Mouse (Mus musculus): Measurements from ENCODE around the gene Purb. TPM values are rescaled to one million over a fixed set of nuclear protein-coding genes. Genes with fewer than 3 reads are reported as not detected.

Gene Purb
- polyA plus RNA-seq, 1 experiment from 2014 or later, result 21.6 TPM

DNA sequence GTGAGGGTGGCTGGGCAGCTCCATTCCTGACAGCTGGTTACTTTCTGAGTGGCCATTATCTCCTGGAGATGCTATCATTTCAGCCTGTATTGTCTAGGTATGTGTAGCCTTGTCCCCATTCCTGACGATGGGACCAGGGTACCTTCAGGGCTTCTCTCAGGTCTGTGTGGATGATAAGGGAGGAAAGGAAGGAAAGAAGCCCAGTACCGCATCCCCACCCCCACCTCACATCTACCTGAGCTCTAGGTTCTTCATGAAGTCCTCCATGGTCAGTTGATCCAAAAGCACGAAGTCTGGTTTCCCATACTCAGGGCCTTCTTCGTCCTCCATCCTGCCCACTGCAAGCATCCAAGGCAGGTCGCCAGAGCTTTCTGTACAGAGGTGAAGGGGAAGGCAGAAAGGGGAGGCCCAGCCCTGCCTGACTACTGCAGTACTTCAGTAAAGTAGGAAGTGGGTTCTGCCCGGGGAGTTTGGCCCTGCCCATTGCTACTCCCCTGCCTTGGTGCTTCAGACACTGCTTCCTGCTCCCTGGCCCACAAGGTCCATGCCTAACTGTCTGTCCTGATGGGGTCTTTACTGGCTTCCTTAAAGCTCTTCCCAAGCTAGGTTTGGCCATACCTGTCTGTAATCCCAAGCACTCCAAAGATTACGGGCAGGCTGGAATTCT is 44.9 kb upstream of the Purb start, which contains the start of gene Myo1g:
Gene Myo1g (minus strand): TSS at position 459 of the 667 bp plus-strand sequence.
- 79% methylated on average over 7 of the region's 7 CpGs for WGBS
- Histone ChIP-seq H3K9me3 (ENCODE audit: control insufficient read depth) (no peaks in the 10 kb centered on the region), H3K27ac (ENCODE audit: low read depth, low read length) (no peak within 1 kb of the TSS), H3K4me2 (replicated peaks; ENCODE audit: low read depth) (0 out of 2 replicates have a peak within 1 kb of the TSS, but pooled peaks have one; percentile 24), H3K4me3 (ENCODE audit: low read depth, low read length) (no peak within 1 kb of the TSS), H3K27me3 (replicated peaks; ENCODE audit: control insufficient read depth, insufficient read depth, low read length) (no peaks in the 10 kb centered on the region), H3K4me1 (replicated peaks; ENCODE audit: control insufficient read depth, insufficient read depth, low read length) (no peaks in the 10 kb centered on the region), H3K36me3 (ENCODE audit: control insufficient read depth, insufficient read depth) (peaks cover 17% of the 10 kb centered on the region), H3K9ac (ENCODE audit: low read depth, low read length) (no peak within 1 kb of the TSS)
- no peak for ATAC-seq
- no peak for TF ChIP-seq CTCF (IDR thresholded peaks at IDR 0.05; ENCODE audit: low read depth)

DNA sequence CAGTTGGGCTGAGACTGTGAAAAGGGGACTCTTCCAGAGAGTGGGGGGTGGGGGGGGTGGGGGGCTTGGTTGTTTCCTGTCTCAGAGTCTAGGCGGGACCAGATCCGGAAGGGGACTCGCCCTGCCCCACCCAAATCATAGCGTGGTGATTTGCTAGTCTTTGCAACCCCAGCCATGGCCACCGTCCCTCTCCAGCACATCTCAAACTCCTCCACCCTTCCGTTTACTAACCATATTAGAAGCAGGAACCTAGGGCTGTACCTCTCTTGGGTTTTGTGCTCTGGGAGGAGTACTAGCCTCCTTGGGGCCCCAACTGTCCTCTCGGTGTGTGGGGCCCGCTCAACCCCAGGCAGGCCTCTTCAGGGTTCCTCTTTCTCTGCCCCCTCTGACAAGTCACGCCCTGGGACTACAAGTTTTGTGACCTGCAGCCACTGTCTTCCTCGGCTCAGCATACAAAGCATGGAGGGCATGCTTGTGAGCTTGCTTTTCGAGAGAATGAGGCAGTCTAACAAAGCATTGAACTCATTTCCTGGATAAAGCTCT is 43.8 kb upstream of the Purb start:
- no peak overlapping the region for H3K27ac ChIP-seq (ENCODE audit: low read depth, low read length)
- H3K4me2 ChIP-seq (replicated peaks; ENCODE audit: low read depth), result 0 out of 2 replicates have a peak overlapping the region, but pooled peaks have one; percentile 24
- no peak overlapping the region for H3K9ac ChIP-seq (ENCODE audit: low read depth, low read length)
- H3K9me3 ChIP-seq (ENCODE audit: control insufficient read depth), result no peaks in the 10 kb centered on the region
- peaks cover 6% of the 10 kb centered on the region; the same call in 1 of the 2 replicates for H3K36me3 ChIP-seq (ENCODE audit: control insufficient read depth, insufficient read depth)
- H3K4me1 ChIP-seq (replicated peaks; ENCODE audit: control insufficient read depth, insufficient read depth, low read length), result no peaks in the 10 kb centered on the region
- H3K4me3 ChIP-seq (ENCODE audit: low read depth, low read length), result no peak overlapping the region
- peak; percentile 44; the same call in 1 of the 2 replicates for ATAC-seq
- 50% methylated on average over 11 of the region's 11 CpGs for WGBS
- H3K27me3 ChIP-seq (replicated peaks; ENCODE audit: control insufficient read depth, insufficient read depth, low read length), result no peaks in the 10 kb centered on the region
- TF ChIP-seq CTCF (IDR thresholded peaks at IDR 0.05; ENCODE audit: low read depth), result no peak

DNA sequence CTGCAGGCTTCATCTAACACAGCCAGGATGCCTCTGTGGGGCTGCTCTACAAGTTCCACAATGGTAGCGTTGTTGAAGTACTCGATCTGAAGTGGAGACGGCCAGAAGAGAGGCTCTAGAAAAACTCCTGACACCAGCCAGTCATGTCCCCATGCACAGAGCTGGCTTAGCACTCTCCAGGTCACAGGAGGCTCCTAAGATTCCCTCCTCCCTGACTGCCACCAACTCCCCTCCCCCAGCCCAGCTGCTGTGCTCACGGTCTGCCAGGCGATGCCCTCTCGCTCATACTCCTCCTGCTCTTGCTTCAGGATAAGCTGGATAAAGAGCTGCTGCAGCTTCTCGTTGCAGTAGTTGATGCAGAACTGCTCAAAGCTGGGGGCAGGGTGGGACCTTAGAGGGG is 39.1 kb upstream of the Purb start:
- Histone ChIP-seq H3K4me2 (replicated peaks; ENCODE audit: low read depth) (no peak overlapping the region), H3K9ac (ENCODE audit: low read depth, low read length) (no peak overlapping the region), H3K4me1 (replicated peaks; ENCODE audit: control insufficient read depth, insufficient read depth, low read length) (no peaks in the 10 kb centered on the region), H3K4me3 (ENCODE audit: low read depth, low read length) (no peak overlapping the region), H3K27ac (ENCODE audit: low read depth, low read length) (no peak overlapping the region), H3K36me3 (ENCODE audit: control insufficient read depth, insufficient read depth) (no peaks in the 10 kb centered on the region), H3K27me3 (replicated peaks; ENCODE audit: control insufficient read depth, insufficient read depth, low read length) (no peaks in the 10 kb centered on the region), H3K9me3 (ENCODE audit: control insufficient read depth) (no peaks in the 10 kb centered on the region)
- no peak for ATAC-seq
- 54% methylated on average over 7 of the region's 7 CpGs for WGBS
- TF ChIP-seq CTCF (IDR thresholded peaks at IDR 0.05; ENCODE audit: low read depth), result no peak

DNA sequence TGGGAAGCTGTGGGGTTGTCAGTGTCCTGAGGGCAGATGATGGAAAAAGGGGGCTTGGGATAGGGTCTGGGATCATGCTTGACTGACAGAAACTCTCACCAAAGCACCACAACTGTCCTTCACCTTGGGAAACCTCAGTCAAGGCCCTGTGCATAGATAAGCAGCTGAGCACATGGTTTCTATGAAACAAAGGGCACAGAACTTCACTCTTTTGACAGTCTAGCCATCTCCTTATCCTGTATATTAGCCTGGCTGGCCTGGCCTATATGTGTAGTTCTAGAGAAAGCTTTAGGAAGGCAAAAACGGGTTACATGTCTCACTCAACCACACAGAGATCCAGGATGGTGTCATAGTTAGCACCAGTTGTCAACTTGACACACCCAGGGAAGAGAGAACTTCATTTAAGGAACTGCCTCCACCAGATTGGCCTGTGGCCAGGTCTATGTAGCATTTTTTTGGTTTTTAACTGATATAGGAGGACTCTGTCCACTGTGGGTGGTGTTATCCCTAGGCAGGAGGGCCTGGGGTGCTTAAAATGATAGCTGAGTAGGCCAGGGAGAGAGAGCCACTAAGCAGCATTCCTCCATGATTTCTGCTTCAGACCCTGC is 32.7 kb upstream of the Purb start:
- 53% methylated on average over 1 of the region's 1 CpGs for WGBS
- no peak overlapping the region for H3K4me2 ChIP-seq (replicated peaks; ENCODE audit: low read depth)
- H3K4me1 ChIP-seq (replicated peaks; ENCODE audit: control insufficient read depth, insufficient read depth, low read length), result 0 out of 2 replicates have a peak, but pooled peaks cover 5% of the 10 kb centered on the region
- H3K9me3 ChIP-seq (ENCODE audit: control insufficient read depth), result no peaks in the 10 kb centered on the region
- H3K4me3 ChIP-seq (ENCODE audit: low read depth, low read length), result no peak overlapping the region
- no peak overlapping the region for H3K27ac ChIP-seq (ENCODE audit: low read depth, low read length)
- H3K27me3 ChIP-seq (replicated peaks; ENCODE audit: control insufficient read depth, insufficient read depth, low read length), result no peaks in the 10 kb centered on the region
- no peak for ATAC-seq
- TF ChIP-seq CTCF (IDR thresholded peaks at IDR 0.05; ENCODE audit: low read depth), result no peak
- H3K36me3 ChIP-seq (ENCODE audit: control insufficient read depth, insufficient read depth), result no peaks in the 10 kb centered on the region
- no peak overlapping the region for H3K9ac ChIP-seq (ENCODE audit: low read depth, low read length)

DNA sequence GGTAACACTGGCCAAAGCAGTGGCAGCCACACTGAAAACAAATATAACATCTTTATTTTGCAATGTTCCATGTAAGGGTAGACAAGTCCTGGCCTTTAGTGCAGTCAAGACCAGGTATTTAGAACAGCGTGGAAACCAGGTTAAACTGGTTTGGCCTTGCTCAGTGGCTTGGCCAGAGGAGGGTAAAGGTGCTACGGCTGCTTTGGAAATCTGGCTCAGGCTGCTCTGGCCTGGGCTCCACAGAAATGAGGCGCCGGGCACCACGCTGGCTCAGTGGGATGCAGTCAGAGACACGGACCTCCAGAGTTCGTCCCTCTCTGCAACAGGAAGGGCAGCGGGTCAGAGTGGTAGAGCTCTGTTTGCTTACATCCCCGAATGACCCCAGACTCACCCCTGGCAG is 30.8 kb upstream of the Purb start:
- Histone ChIP-seq H3K4me1 (replicated peaks; ENCODE audit: control insufficient read depth, insufficient read depth, low read length) (0 out of 2 replicates have a peak, but pooled peaks cover 5% of the 10 kb centered on the region), H3K9ac (ENCODE audit: low read depth, low read length) (no peak overlapping the region), H3K36me3 (ENCODE audit: control insufficient read depth, insufficient read depth) (no peaks in the 10 kb centered on the region), H3K27ac (ENCODE audit: low read depth, low read length) (no peak overlapping the region), H3K4me3 (ENCODE audit: low read depth, low read length) (no peak overlapping the region), H3K9me3 (ENCODE audit: control insufficient read depth) (no peaks in the 10 kb centered on the region), H3K4me2 (replicated peaks; ENCODE audit: low read depth) (no peak overlapping the region), H3K27me3 (replicated peaks; ENCODE audit: control insufficient read depth, insufficient read depth, low read length) (no peaks in the 10 kb centered on the region)
- no peak for ATAC-seq
- no peak for TF ChIP-seq CTCF (IDR thresholded peaks at IDR 0.05; ENCODE audit: low read depth)
- WGBS, result 74% methylated on average over 9 of the region's 9 CpGs

DNA sequence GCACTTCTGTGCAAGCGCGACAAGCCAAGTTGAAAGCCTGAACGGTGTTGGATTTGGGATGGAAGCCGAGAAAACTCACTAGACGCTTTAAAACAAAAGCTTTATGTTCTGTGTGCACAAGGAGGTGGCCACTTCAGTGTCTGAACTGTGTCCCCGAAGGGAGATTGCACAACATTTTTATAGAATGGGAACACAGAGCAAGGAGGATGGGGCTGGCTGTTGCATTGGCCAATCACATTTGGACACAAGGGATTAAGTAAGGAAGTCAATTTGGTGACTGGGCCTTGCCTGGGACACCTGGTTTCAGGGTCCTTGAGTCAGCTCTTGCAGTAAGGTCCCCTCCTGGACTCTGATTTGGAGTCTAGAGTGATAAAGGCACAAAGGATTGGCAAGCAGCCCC is 29.0 kb upstream of the Purb start:
- no peaks in the 10 kb centered on the region for H3K9me3 ChIP-seq (ENCODE audit: control insufficient read depth)
- no peaks in the 10 kb centered on the region for H3K27me3 ChIP-seq (replicated peaks; ENCODE audit: control insufficient read depth, insufficient read depth, low read length)
- 0 out of 2 replicates have a peak, but pooled peaks cover 5% of the 10 kb centered on the region for H3K4me1 ChIP-seq (replicated peaks; ENCODE audit: control insufficient read depth, insufficient read depth, low read length)
- peak overlapping the region; percentile 54 for H3K27ac ChIP-seq (ENCODE audit: low read depth, low read length)
- peak overlapping the region; percentile 18; the same call in 1 of the 2 replicates for H3K4me2 ChIP-seq (replicated peaks; ENCODE audit: low read depth)
- 35% methylated on average over 6 of the region's 6 CpGs for WGBS
- H3K9ac ChIP-seq (ENCODE audit: low read depth, low read length), result no peak overlapping the region
- ATAC-seq, result peak; percentile 90
- TF ChIP-seq CTCF (IDR thresholded peaks at IDR 0.05; ENCODE audit: low read depth), result no peak
- H3K36me3 ChIP-seq (ENCODE audit: control insufficient read depth, insufficient read depth), result no peaks in the 10 kb centered on the region
- H3K4me3 ChIP-seq (ENCODE audit: low read depth, low read length), result no peak overlapping the region

All from intestine, postnatal 0 days (tissue).